8 mouse cellular contexts compared by ENCODE assay signal in the genomic region with DNA sequence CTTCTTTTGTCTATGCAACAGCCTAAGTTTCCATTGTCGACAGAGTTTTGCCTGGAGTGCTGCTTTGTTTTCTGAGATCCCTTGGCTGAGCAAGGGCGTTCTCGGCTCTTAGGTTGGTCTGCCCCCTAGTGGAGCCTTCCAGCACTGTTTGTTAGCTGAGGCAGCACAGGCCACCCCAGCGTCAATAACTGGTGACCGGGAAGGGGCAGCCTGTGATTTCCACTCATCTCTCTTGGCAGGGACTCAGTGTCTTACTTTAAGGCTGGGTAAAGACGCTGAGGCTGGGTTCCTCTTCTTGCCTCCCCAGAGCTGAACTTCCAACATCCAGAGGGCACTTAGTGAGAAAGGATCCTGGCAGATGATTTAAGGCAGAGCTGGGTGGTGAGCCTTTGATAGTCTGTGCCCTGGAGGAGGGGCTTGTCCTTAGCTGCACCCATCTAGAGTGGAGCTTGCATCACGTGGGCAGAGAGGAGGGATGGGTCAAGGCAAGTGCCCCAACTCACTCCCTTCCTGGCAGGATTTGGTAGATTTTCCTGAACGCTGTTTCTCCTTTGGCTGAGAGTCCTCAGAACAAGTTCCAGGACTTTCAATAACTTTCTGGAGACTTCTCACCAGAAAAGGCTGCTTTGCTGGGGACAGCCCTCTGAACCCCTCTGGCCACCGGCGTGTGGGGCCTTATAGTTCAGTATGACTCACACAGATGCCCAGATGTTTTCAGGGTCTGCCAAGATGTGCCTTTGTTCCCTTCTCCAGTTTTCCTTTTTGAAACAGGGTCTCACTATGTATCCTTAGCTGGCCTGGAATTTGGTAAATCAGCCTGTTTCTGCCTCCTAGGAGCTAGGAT. TPM values are rescaled to one million over a fixed set of nuclear protein-coding genes. Genes with fewer than 3 reads are reported as not detected.
DNase-seq lines count a peak whose midpoint lies in the region; ATAC-seq lines count a peak whose summit lies in the region.

No protein-coding gene starts in this region.

- DNase-seq in adrenal gland, adult 18-20 months (ENCODE audit: low spot score in 2 of 2): peak; percentile 88 to 90
- DNase-seq in embryo, embryonic 11 days: peak; percentile 93
- DNase-seq in gastrocnemius, postnatal 25 days: peak; percentile 86
- DNase-seq in left cerebral cortex, postnatal 25 days (ENCODE audit: low spot score in 2 of 2): peak; percentile 80 to 84
- DNase-seq in mesoderm, embryonic 11.5 days (ENCODE audit: low read depth, low spot score): peak; percentile 92
- DNase-seq in right cerebral cortex, postnatal 25 days: peak; percentile 76
- peak; percentile 85 to 86 for DNase-seq in urinary bladder, postnatal 36 days (ENCODE audit: low spot score in 2 of 2)

- intact Hi-C loops in left cerebral cortex, postnatal 25 days (cut with DNase I): no loop called here

- ATAC-seq in inflammation-experienced regulatory T-cells, adult 6 months: peak; percentile 60

RNA-seq across cellular contexts. Expression of a gene that starts 4.1 kb away (rescaled TPM):
- 10 to 100 TPM; 47.8 to 57.2 TPM for total RNA-seq in adrenal gland, adult 18-20 months (2021)
- total RNA-seq in gastrocnemius, postnatal 25 days (2021): 10 to 100 TPM; 32.6 to 36.2 TPM
- polyA plus RNA-seq in inflammation-experienced regulatory T-cells, adult 6 months (2017; shearing (Covaris generic)): 10 to 100 TPM; 30.4 to 34.4 (median 34.3) TPM
- 10 to 100 TPM; 40.0 to 42.8 TPM for total RNA-seq in left cerebral cortex, postnatal 25 days (2021)

RNA-seq across cellular contexts. Expression of a gene that starts 16.2 kb away (rescaled TPM):
- 100 to 1,000 TPM; 118 to 138 TPM for total RNA-seq in adrenal gland, adult 18-20 months (2021)
- total RNA-seq in gastrocnemius, postnatal 25 days (2021): 10 to 100 TPM; 50.3 to 53.0 TPM
- polyA plus RNA-seq in inflammation-experienced regulatory T-cells, adult 6 months (2017; shearing (Covaris generic)): 100 to 1,000 TPM; 121 to 154 (median 127) TPM
- total RNA-seq in left cerebral cortex, postnatal 25 days (2021): 100 to 1,000 TPM; 139 to 143 TPM

RNA-seq across cellular contexts. Expression of a gene that starts 16.3 kb away (rescaled TPM):
- 10 to 100 TPM; 18.5 to 19.4 TPM for total RNA-seq in adrenal gland, adult 18-20 months (2021)
- total RNA-seq in gastrocnemius, postnatal 25 days (2021): 10 to 100 TPM in 1 of 2 experiments, 1 to 10 TPM in 1; 9.6 to 11.0 TPM
- 1 to 10 TPM; 3.5 to 4.4 (median 3.7) TPM for polyA plus RNA-seq in inflammation-experienced regulatory T-cells, adult 6 months (2017; shearing (Covaris generic))
- total RNA-seq in left cerebral cortex, postnatal 25 days (2021): 10 to 100 TPM; 62.9 to 63.3 TPM

RNA-seq across cellular contexts. Expression of a gene that starts 24.1 kb away (rescaled TPM):
- 1,000 to 10,000 TPM; 2,155 to 5,020 TPM for total RNA-seq in adrenal gland, adult 18-20 months (2021)
- total RNA-seq in gastrocnemius, postnatal 25 days (2021): 10 to 100 TPM; 11.1 to 59.9 TPM
- polyA plus RNA-seq in inflammation-experienced regulatory T-cells, adult 6 months (2017; shearing (Covaris generic)): 10 to 100 TPM; 22.7 to 31.3 (median 29.4) TPM
- 100 to 1,000 TPM; 168 to 171 TPM for total RNA-seq in left cerebral cortex, postnatal 25 days (2021)

RNA-seq across cellular contexts. Expression of a gene that starts 37.7 kb away (rescaled TPM):
- total RNA-seq in adrenal gland, adult 18-20 months (2021): 10 to 100 TPM; 10.1 to 14.6 TPM
- total RNA-seq in gastrocnemius, postnatal 25 days (2021): 10 to 100 TPM; 17.1 to 19.8 TPM
- 10 to 100 TPM; 24.1 to 64.8 (median 62.8) TPM for polyA plus RNA-seq in inflammation-experienced regulatory T-cells, adult 6 months (2017; shearing (Covaris generic))
- 10 to 100 TPM; 29.3 to 33.1 TPM for total RNA-seq in left cerebral cortex, postnatal 25 days (2021)

Comparison
In these comparisons a context has a peak if more than half of its experiments do, and no peak if none do; other contexts are left out.
1. Peak in every context shown above with its lines: DNase-seq and ATAC-seq.